In the genomic region with DNA sequence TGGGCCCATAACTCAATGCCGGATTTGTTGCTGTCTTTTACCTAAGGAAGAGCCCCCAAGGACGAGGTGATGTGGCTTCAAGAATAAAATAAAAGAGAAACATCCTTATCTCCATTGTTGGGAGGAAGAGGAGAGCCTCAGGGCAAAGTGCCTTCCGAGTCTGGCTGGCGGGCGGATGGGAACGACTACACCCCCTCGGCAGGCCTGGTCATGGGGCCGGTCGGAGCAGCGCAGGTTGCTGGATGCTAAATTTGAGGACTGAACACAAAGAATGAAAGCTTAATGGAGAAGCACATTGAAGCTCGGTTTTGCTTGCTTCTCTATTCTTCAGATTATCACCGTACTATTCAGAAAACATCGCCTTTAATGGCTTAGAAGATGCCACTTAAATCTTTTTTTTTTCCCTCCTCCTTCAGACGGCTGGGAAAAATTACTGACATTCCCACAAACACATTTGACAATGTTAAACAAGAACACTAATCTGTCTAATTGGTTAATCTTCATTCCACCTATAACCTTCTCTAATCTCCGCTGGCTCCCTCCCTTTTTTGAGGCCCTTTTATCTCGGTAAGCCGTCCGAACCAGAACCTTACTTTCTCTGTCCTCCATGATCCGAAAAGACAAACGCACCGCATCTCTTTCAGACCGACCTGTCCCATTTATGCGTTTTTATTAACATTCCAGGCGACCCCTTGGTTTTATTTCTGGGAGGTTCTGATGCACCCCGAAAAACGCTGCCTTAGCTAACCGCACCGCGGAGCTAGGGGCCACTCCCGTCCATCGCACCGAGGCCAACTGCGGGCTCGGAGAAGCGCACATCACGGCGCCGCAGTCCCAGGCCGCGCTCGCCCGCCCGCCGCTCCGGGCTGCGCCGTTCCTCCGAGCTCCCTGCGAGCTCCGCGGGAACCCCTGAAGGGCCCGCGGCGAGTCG, we compare ENCODE assay signal across 8 mouse cellular contexts. TPM values are rescaled to one million over a fixed set of nuclear protein-coding genes. Genes with fewer than 3 reads are reported as not detected.
A peak's percentile ranks its signal among the peaks of the same experiment; 100 is the strongest.
DNase-seq lines count a peak whose midpoint lies in the region; ATAC-seq and TF ChIP-seq lines count a peak whose summit lies in the region.

No protein-coding gene starts in this region.

- H3K27me3 ChIP-seq in embryonic facial prominence, embryonic 10.5 days (replicated peaks; ENCODE audit: low read depth, poor library complexity, severe bottlenecking): no peaks in the 10 kb centered on the region
- H3K27me3 ChIP-seq in liver, embryonic 11.5 days (replicated peaks; ENCODE audit: control insufficient read depth, insufficient read depth, low read length): no peaks in the 10 kb centered on the region
- no peaks in the 10 kb centered on the region for H3K27me3 ChIP-seq in myocyte (ENCODE audit: control insufficient read depth, insufficient read depth, insufficient read length)

- peak; percentile 67 for ATAC-seq in liver, embryonic 11.5 days (replicated peaks; ENCODE audit: low FRiP score)

- 1% methylated on average over 55 of the region's 55 CpGs for WGBS in embryonic facial prominence, embryonic 10.5 days
- WGBS in liver, embryonic 11.5 days: 3% methylated on average over 55 of the region's 55 CpGs

- H3K9me3 ChIP-seq in embryonic facial prominence, embryonic 10.5 days: 0 out of 2 replicates have a peak, but pooled peaks cover 4% of the 10 kb centered on the region
- 0 out of 2 replicates have a peak, but pooled peaks cover 1% of the 10 kb centered on the region for H3K9me3 ChIP-seq in liver, embryonic 11.5 days (ENCODE audit: control insufficient read depth, low read length)

- peak overlapping the region; percentile 97 for H3K27ac ChIP-seq in embryonic facial prominence, embryonic 10.5 days (replicated peaks)
- H3K27ac ChIP-seq in liver, embryonic 11.5 days (ENCODE audit: low read depth, low read length): peak overlapping the region; percentile 49

- peaks cover 46% of the 10 kb centered on the region for H3K79me2 ChIP-seq in myocyte (ENCODE audit: control insufficient read depth, insufficient read depth)

- DNase-seq in right cerebral cortex, adult 18-20 months: peak; percentile 19
- no peak for DNase-seq in right cerebral cortex, postnatal 25 days
- peak; percentile 14 for DNase-seq in adrenal gland, adult 2 months
- peak; percentile 65 for DNase-seq in embryonic facial prominence, embryonic 10.5 days (ENCODE audit: low spot score)
- DNase-seq in heart, postnatal 10 days: peak; percentile 19 to 27
- no peak for DNase-seq in liver, embryonic 11.5 days (ENCODE audit: low spot score)
- DNase-seq in spleen, adult 18-20 months: no peak

- H3K4me1 ChIP-seq in embryonic facial prominence, embryonic 10.5 days: peaks cover 19% of the 10 kb centered on the region
- peaks cover 3% of the 10 kb centered on the region; the same call in 1 of the 2 replicates for H3K4me1 ChIP-seq in liver, embryonic 11.5 days (replicated peaks; ENCODE audit: control insufficient read depth, insufficient read depth, low read length)

- intact Hi-C loops in heart, postnatal 10 days (cut with DNase I): loop anchor here (5.0 to 10.0 kb wide), 4 partner anchors 217 to 416 kb away; partner anchors contain the start of genes Casp8ap2, Mdn1 and Pnrc1

- peak overlapping the region; percentile 87 for H3K4me3 ChIP-seq in embryonic facial prominence, embryonic 10.5 days
- peak overlapping the region; percentile 63 for H3K4me3 ChIP-seq in liver, embryonic 11.5 days (ENCODE audit: low read depth, low read length)
- peak overlapping the region; percentile 58 for H3K4me3 ChIP-seq in myocyte

- peak overlapping the region; percentile 77 for H3K9ac ChIP-seq in liver, embryonic 11.5 days (ENCODE audit: low read depth, low read length)

- H3K36me3 ChIP-seq in embryonic facial prominence, embryonic 10.5 days (replicated peaks): peaks cover 31% of the 10 kb centered on the region
- no peaks in the 10 kb centered on the region for H3K36me3 ChIP-seq in liver, embryonic 11.5 days (ENCODE audit: control insufficient read depth, insufficient read depth, low read length)
- peaks cover 8% of the 10 kb centered on the region for H3K36me3 ChIP-seq in myocyte (ENCODE audit: control insufficient read depth, insufficient read depth)

- TF ChIP-seq POLR2A in myocyte (IDR thresholded peaks at IDR 0.05; ENCODE audit: insufficient read length, low read depth): no peak

- H3ac ChIP-seq in myocyte (ENCODE audit: control insufficient read depth, insufficient read length): peak overlapping the region; percentile 76

- peak overlapping the region; percentile 82 for H3K4me2 ChIP-seq in liver, embryonic 11.5 days
- H3K4me2 ChIP-seq in myocyte (ENCODE audit: low read depth): peak overlapping the region; percentile 88

TF ChIP-seq in myocyte, 11 proteins besides CTCF, POLR2A, EP300 and RAD21:
- TF ChIP-seq USF1 (IDR thresholded peaks at IDR 0.05; ENCODE audit: low read depth) (no peak), MAX (IDR thresholded peaks at IDR 0.05; ENCODE audit: low read depth) (no peak), MYOD1 (IDR thresholded peaks at IDR 0.05; ENCODE audit: control insufficient read depth in 1 of 3, insufficient read length in 2 of 3, low read depth in 2 of 3) (no peak), MYOG (IDR thresholded peaks at IDR 0.05; ENCODE audit: control insufficient read depth in 1 of 3, insufficient read depth in 1 of 3, insufficient read length in 2 of 3, low read depth in 2 of 3) (no peak)

RNA-seq across cellular contexts. Expression of gene Ube2j1, which starts 0.7 kb away (rescaled TPM):
- 10 to 100 TPM; 61.5 to 71.4 TPM for total RNA-seq in adrenal gland, adult 2 months (2021)
- polyA plus RNA-seq in adrenal gland, adult 2 months (2012; rRNA removed): 12.5 and 14.2 TPM in 2 replicates
- 37.8 and 38.7 TPM in 2 replicates for polyA plus RNA-seq in embryonic facial prominence, embryonic 10.5 days (2016; fragmentation: Nextera tagmentation; extraction: Ambion mirVana)
- total RNA-seq in heart, postnatal 10 days (2021): 10 to 100 TPM; 48.2 to 57.3 TPM
- polyA plus RNA-seq in liver, embryonic 11.5 days (2014; fragmentation: Nextera tagmentation; extraction: Ambion mirVana): 43.6 and 44.3 TPM in 2 replicates
- polyA plus RNA-seq in myocyte (2012; fragmentation: generic; extraction: Trizol): 31.4 TPM

RNA-seq across cellular contexts. Expression of gene Gabrr2, which starts 32.3 kb away (rescaled TPM):
- not detected for total RNA-seq in adrenal gland, adult 2 months (2021)
- 0.22 and 0.95 TPM in 2 replicates for polyA plus RNA-seq in adrenal gland, adult 2 months (2012; rRNA removed)
- 0.21 TPM in 1 of 2 replicates, not detected in the other for polyA plus RNA-seq in embryonic facial prominence, embryonic 10.5 days (2016; fragmentation: Nextera tagmentation; extraction: Ambion mirVana)
- total RNA-seq in heart, postnatal 10 days (2021): under 1 TPM in 1 of 2 experiments, not detected in 1; 0.41 TPM
- polyA plus RNA-seq in liver, embryonic 11.5 days (2014; fragmentation: Nextera tagmentation; extraction: Ambion mirVana): not detected in 2 replicates
- polyA plus RNA-seq in myocyte (2012; fragmentation: generic; extraction: Trizol): 0.48 TPM

RNA-seq across cellular contexts. Expression of gene Rragd, which starts 47.7 kb away (rescaled TPM):
- total RNA-seq in adrenal gland, adult 2 months (2021): 10 to 100 TPM in 1 of 2 experiments, 1 to 10 TPM in 1; 7.9 to 14.7 TPM
- 1.0 and 1.1 TPM in 2 replicates for polyA plus RNA-seq in adrenal gland, adult 2 months (2012; rRNA removed)
- 22.5 and 22.9 TPM in 2 replicates for polyA plus RNA-seq in embryonic facial prominence, embryonic 10.5 days (2016; fragmentation: Nextera tagmentation; extraction: Ambion mirVana)
- 10 to 100 TPM; 74.1 to 88.3 TPM for total RNA-seq in heart, postnatal 10 days (2021)
- polyA plus RNA-seq in liver, embryonic 11.5 days (2014; fragmentation: Nextera tagmentation; extraction: Ambion mirVana): 4.6 and 4.9 TPM in 2 replicates
- 7.9 TPM for polyA plus RNA-seq in myocyte (2012; fragmentation: generic; extraction: Trizol)

Comparison
In these comparisons a context has a peak if more than half of its experiments do, and no peak if none do; other contexts are left out.
1. DNase-seq: peak in right cerebral cortex, adult 18-20 months (single experiment), adrenal gland, adult 2 months (single experiment), embryonic facial prominence, embryonic 10.5 days (single experiment) and heart, postnatal 10 days (2 of 2); none in right cerebral cortex, postnatal 25 days (single experiment), liver, embryonic 11.5 days (single experiment) and spleen, adult 18-20 months (0 of 2).
2. Peak in every context shown above with its lines, with median percentiles within 50 percentile points of each other: H3K4me3 ChIP-seq.